Mouse (Mus musculus) midbrain, embryonic 11.5 days (tissue): ENCODE data around the gene Dmwd. TPM values are rescaled to one million over a fixed set of nuclear protein-coding genes. Genes with fewer than 3 reads are reported as not detected.

ENCODE experiments used
- ATAC-seq: fragments of 200-750 bp; cut with Nextera tagmentation; 2 replicates; pipeline ENCODE4 v1.8.0; 2017; ENCODE audit warnings: moderate TSS enrichment, moderate library complexity; ENCODE audit not compliant: low FRiP score
- DNase-seq: peaks from one replicate; pipeline ENCODE4 v3.0.0; 2015; ENCODE audit warnings: low spot score; ENCODE audit errors: missing footprints
- H3K27ac ChIP-seq: fragments of 300-500 bp; sonication (generic); 2 replicates; pipeline ENCODE4 v1.5.1; 2014; ENCODE audit warnings: low read depth, low read length
- H3K27me3 ChIP-seq: fragments of 300-500 bp; sonication (generic); 2 replicates; pipeline ENCODE4 v1.6.1; 2014; ENCODE audit warnings: mild to moderate bottlenecking, low read length, moderate library complexity, mixed read lengths; ENCODE audit not compliant: control insufficient read depth, insufficient read depth
- H3K36me3 ChIP-seq: fragments of 300-500 bp; sonication (generic); 2 replicates; pipeline ENCODE4 v1.6.1; 2014; ENCODE audit warnings: mild to moderate bottlenecking, low read length, moderate library complexity, mixed read lengths; ENCODE audit not compliant: control insufficient read depth, insufficient read depth
- H3K4me1 ChIP-seq: fragments of 300-500 bp; sonication (generic); 2 replicates; pipeline ENCODE4 v1.6.1; 2014; ENCODE audit warnings: low read length; ENCODE audit not compliant: control insufficient read depth, insufficient read depth
- H3K4me2 ChIP-seq: fragments of 300-500 bp; sonication (generic); 2 replicates; pipeline ENCODE4 v1.6.1; 2014; ENCODE audit warnings: mild to moderate bottlenecking, moderate library complexity
- H3K4me3 ChIP-seq: fragments of 300-500 bp; sonication (generic); 2 replicates; pipeline ENCODE4 v1.5.1; 2014; ENCODE audit warnings: low read depth, low read length
- H3K9ac ChIP-seq: fragments of 300-500 bp; sonication (generic); 2 replicates; pipeline ENCODE4 v1.6.1; 2014; ENCODE audit warnings: low read length
- H3K9me3 ChIP-seq: fragments of 300-500 bp; sonication (generic); 2 replicates; pipeline ENCODE4 v1.6.1; 2016; ENCODE audit warnings: low read length; ENCODE audit not compliant: control insufficient read depth
- WGBS: fragments of 180-500 bp; shearing (Covaris S2); extraction: QIAGEN DNeasy Blood & Tissue Kit; methylation state at CpG from one replicate; pipeline ENCODE4 v1.1.7; 2014; 5-methylcytosine and 5-hydroxymethylcytosine counted together
- polyA plus RNA-seq: library from polyadenylated mRNA; unstranded; fragments of >200 nt; fragmentation: Nextera tagmentation; extraction: Ambion mirVana; gene quantifications from 2 replicates; pipeline ENCODE4 v1.2.1, GENCODE M21; 2014

The Dmwd gene
- polyA plus RNA-seq, 1 experiment from 2014 or later, result 16.9 TPM

DNA sequence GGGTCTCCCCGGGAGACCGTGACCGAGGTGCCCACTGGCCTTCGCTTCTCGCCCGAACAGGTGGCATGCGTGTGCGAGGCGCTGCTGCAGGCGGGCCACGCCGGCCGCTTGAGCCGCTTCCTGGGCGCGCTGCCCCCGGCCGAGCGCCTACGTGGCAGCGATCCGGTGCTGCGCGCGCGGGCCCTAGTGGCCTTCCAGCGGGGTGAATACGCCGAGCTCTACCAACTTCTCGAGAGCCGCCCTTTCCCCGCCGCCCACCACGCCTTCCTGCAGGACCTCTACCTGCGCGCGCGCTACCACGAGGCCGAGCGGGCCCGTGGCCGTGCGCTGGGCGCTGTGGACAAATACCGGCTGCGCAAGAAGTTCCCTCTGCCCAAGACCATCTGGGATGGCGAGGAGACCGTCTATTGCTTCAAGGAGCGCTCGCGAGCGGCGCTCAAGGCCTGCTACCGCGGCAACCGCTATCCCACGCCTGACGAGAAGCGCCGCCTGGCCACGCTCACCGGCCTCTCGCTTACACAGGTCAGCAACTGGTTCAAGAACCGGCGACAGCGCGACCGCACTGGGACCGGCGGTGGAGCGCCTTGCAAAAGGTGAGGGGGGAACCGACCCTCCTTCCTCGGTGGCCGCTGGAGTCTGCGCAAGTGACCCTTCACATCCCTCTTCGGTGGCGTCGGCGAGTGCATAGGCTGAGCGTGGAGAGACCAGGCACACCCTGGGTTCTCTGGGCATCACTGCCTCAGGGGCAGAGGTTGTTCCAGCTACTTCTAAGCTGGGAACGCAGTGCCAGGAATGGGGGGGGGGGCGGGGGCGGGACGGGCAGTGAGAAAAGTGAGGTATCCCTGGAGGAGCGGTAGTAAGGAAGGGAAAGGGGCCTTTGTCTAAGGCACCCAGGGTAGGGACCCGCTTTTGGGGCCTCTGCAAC, 19.1 kb downstream of the Dmwd start:
- Histone ChIP-seq H3K9ac (peak overlapping the region; percentile 89), H3K36me3 (peaks cover 7% of the 10 kb centered on the region), H3K4me3 (peak overlapping the region; percentile 73), H3K4me2 (peak overlapping the region; percentile 95), H3K9me3 (no peaks in the 10 kb centered on the region), H3K27me3 (peaks cover 14% of the 10 kb centered on the region; the same call in 1 of the 2 replicates), H3K27ac (peak overlapping the region; percentile 90), H3K4me1 (peaks cover 39% of the 10 kb centered on the region)
- peak; percentile 97 for DNase-seq
- no peak for ATAC-seq
- WGBS, result under 1% methylated on average over 68 of the region's 87 CpGs

DNA sequence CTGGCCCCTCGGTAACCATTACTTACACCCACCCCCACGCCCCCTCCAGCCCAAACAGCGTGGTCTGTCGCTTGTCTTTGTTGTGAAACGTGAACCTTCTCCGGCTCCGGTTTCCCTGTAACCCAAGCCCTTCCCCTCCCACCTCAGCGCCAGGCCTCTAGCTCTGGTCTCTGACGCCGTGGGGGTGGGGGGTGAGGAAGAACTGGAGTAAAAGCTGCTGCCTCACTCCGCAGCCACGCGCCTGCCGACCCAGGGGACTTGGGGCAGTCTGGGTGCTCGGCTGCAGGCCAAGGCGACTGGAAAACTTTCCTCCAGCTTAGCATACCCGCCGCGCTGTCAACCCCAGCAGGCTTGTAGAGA, 19.7 kb downstream of the Dmwd start:
- WGBS, result under 1% methylated on average over 19 of the region's 19 CpGs
- H3K4me1 ChIP-seq, result peaks cover 39% of the 10 kb centered on the region
- DNase-seq (peak; percentile 95), ATAC-seq (no peak)
- peaks cover 7% of the 10 kb centered on the region for H3K36me3 ChIP-seq
- peak overlapping the region; percentile 73 for H3K4me3 ChIP-seq
- H3K27me3 ChIP-seq, result peaks cover 12% of the 10 kb centered on the region; the same call in 1 of the 2 replicates
- H3K4me2 ChIP-seq, result peak overlapping the region; percentile 95
- peak overlapping the region; percentile 89 for H3K9ac ChIP-seq
- no peak overlapping the region for H3K27ac ChIP-seq
- H3K9me3 ChIP-seq, result no peaks in the 10 kb centered on the region

DNA sequence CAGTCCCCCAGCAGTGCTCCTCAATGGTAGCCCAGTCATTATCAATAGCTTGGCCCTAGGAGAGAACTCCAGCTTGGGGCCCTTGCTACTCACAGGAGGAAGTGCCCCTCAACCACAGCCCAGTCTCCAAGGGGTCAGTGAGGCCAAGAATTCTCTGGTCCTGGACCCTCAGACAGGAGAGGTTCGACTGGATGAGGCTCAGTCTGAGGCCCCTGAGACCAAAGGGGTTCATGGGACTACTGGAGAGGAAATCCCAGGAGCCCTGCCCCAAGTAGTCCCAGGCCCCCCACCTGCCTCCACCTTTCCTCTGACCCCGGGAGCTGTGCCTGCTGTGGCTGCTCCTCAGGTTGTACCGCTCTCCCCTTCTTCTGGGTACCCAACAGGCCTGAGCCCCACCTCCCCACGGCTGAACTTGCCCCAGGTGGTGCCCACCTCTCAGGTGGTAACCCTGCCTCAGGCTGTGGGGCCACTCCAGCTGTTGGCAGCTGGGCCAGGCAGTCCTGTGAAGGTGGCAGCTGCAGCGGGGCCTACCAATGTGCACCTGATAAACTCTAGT, 20.5 kb downstream of the Dmwd start:
- DNase-seq, result no peak
- H3K4me1 ChIP-seq, result peaks cover 37% of the 10 kb centered on the region
- peaks cover 4% of the 10 kb centered on the region for H3K36me3 ChIP-seq
- peak overlapping the region; percentile 89 for H3K9ac ChIP-seq
- peak overlapping the region; percentile 73 for H3K4me3 ChIP-seq
- H3K9me3 ChIP-seq, result no peaks in the 10 kb centered on the region
- H3K4me2 ChIP-seq, result peak overlapping the region; percentile 95
- H3K27me3 ChIP-seq, result peaks cover 5% of the 10 kb centered on the region; the same call in 1 of the 2 replicates
- H3K27ac ChIP-seq, result no peak overlapping the region
- ATAC-seq, result no peak
- 53% methylated on average over 5 of the region's 5 CpGs for WGBS

DNA sequence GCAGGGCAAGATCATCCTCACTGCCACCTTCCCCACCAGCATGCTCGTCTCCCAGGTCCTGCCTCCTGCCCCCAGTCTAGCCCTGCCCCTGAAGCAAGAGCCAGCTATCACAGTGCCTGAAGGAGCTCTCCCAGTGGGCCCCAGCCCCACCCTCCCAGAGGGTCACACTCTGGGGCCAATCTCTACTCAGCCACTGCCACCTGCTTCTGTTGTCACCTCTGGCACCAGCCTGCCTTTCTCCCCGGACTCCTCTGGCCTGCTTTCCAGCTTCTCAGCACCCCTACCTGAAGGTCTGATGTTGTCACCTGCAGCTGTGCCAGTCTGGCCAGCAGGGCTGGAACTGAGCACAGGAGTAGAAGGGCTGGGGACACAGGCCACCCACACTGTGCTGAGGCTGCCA, 21.2 kb downstream of the Dmwd start:
- DNase-seq (no peak), ATAC-seq (no peak)
- Histone ChIP-seq H3K4me1 (peaks cover 30% of the 10 kb centered on the region), H3K9me3 (no peaks in the 10 kb centered on the region), H3K27me3 (no peaks in the 10 kb centered on the region), H3K36me3 (no peaks in the 10 kb centered on the region; the same call in 1 of the 2 replicates), H3K27ac (no peak overlapping the region), H3K4me2 (peak overlapping the region; percentile 95; the same call in 1 of the 2 replicates), H3K4me3 (no peak overlapping the region), H3K9ac (no peak overlapping the region)
- 76% methylated on average over 2 of the region's 2 CpGs for WGBS

DNA sequence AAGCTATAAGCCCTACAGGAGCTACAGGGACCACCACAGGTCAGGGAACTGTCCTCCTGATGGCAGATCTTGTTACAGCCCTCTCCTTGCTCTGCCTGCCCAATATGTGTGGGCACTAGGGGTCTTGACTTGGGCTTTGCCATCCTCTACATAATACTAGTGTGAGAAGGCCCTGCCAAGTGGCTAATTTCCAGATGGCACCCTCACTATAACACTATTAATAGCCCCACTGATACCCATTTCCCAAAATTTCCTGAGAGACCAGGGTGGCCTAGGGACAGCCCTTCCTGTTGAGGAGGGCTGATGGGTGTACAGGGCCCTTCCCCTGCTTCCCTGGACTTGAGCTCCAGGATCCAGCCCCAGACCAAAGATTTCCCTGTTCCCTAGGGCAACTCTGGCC, 21.8 kb downstream of the Dmwd start:
- Histone ChIP-seq H3K9ac (no peak overlapping the region), H3K9me3 (no peaks in the 10 kb centered on the region), H3K4me3 (no peak overlapping the region), H3K36me3 (no peaks in the 10 kb centered on the region; the same call in 1 of the 2 replicates), H3K4me2 (no peak overlapping the region), H3K27ac (no peak overlapping the region), H3K4me1 (peaks cover 23% of the 10 kb centered on the region), H3K27me3 (no peaks in the 10 kb centered on the region)
- no peak for DNase-seq
- ATAC-seq, result no peak

DNA sequence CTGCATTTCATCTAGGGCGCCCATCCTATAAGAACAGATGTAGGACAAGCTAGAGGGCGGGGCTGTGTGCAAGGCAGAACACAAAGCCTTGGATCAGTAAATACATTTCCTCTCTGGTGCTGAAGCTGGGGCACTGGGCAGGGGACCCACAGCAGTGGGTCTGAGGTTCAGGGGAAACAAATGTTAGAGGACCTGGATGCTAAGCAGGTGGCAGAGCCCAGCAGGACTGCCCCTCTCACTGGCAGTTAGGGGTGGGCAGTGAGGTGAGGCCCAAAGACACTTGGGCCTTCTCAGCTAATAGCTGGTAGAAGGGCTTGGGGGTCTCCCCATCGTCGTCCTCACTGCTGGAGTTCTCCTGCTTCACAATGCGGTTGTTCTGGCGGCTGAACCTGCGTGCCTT, 22.8 kb downstream of the Dmwd start:
- Histone ChIP-seq H3K36me3 (no peaks in the 10 kb centered on the region; the same call in 1 of the 2 replicates), H3K9ac (no peak overlapping the region), H3K27ac (no peak overlapping the region), H3K4me3 (no peak overlapping the region), H3K4me1 (peaks cover 17% of the 10 kb centered on the region), H3K4me2 (no peak overlapping the region), H3K27me3 (no peaks in the 10 kb centered on the region), H3K9me3 (no peaks in the 10 kb centered on the region)
- ATAC-seq (no peak), DNase-seq (no peak)
- whole genome bisulfite sequencing, result 57% methylated on average over 7 of the region's 7 CpGs

DNA sequence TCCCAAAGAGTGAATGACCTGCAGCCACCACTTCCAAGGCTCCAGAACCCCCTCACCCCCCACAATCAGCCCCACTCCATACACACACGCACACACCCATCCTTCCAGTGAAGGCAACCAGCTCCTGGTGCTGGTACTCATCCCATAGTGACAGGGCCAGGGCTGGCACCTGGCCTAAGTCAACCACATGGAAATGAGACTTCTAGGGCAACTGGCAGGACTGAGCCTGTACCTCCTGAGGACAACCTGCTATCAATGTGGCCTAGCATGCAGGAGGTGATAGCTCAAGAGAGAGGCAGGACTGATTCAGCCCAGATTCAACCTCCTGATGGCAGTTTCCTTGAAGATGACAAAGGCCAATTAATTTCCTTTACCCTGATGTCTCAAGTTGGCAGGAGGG, 24.3 kb downstream of the Dmwd start:
- WGBS, result 77% methylated on average over 1 of the region's 1 CpGs

DNA sequence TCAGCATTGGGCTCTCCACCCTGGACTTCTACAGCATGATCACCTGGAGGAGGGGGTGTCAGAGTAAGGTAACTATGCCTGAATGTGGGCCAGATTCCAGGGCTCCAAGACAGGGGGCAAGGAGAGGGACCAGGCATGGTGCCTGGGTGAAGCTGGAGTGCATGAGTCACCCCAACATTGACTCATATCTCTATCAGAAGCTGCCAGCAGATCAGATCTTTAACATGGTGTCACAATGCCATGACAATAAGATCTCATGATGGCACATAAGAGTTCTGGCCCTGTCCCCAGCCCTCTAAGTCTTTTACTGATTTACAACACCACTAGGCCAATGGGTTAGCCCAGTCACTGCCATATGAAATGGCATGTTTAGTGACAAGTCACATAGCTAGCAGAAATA, 27.7 kb downstream of the Dmwd start:
- Histone ChIP-seq H3K27me3 (no peaks in the 10 kb centered on the region), H3K4me3 (no peak overlapping the region), H3K4me1 (no peaks in the 10 kb centered on the region), H3K27ac (no peak overlapping the region), H3K9ac (no peak overlapping the region), H3K4me2 (no peak overlapping the region), H3K36me3 (no peaks in the 10 kb centered on the region), H3K9me3 (no peaks in the 10 kb centered on the region)
- no peak for ATAC-seq
- no peak for DNase-seq

More for the DNA sequence above, 24.3 kb downstream of the Dmwd start:
- Histone ChIP-seq H3K4me3 (no peak overlapping the region), H3K36me3 (no peaks in the 10 kb centered on the region; the same call in 1 of the 2 replicates), H3K27ac (no peak overlapping the region), H3K9me3 (no peaks in the 10 kb centered on the region), H3K9ac (no peak overlapping the region), H3K4me2 (no peak overlapping the region), H3K27me3 (no peaks in the 10 kb centered on the region), H3K4me1 (peaks cover 17% of the 10 kb centered on the region)
- DNase-seq (no peak), ATAC-seq (no peak)

DNA sequence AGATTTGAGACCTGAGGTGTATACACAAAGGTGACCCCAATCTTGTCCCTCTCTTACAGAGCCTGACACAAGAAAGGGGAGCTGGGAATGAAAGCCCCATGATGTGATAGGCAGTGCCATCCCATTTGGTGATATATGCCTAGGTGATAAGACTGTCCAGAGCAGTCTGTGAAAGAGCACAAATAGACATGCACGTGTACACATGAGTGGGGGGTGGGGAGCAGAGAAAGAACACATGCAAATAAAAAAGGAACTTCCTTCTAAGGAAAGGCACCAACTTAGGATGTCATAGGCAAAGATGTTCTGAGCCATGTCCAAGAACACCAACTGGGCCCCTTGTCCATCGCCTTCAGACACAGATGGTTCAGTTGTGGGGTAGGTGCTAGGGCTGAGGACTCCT, 28.5 kb downstream of the Dmwd start:
- WGBS, result 84% methylated on average over 2 of the region's 2 CpGs
- Histone ChIP-seq H3K36me3 (no peaks in the 10 kb centered on the region), H3K27ac (no peak overlapping the region), H3K9me3 (no peaks in the 10 kb centered on the region), H3K27me3 (no peaks in the 10 kb centered on the region), H3K4me1 (no peaks in the 10 kb centered on the region), H3K4me2 (no peak overlapping the region), H3K4me3 (no peak overlapping the region), H3K9ac (no peak overlapping the region)
- DNase-seq (no peak), ATAC-seq (no peak)
